Mouse (Mus musculus) mouse embryonic stem cell (cell line): ENCODE results near the gene Slco1a6.
"Not testable (repeated sequence)": the region's sequence is repeated elsewhere in the genome, so short reads cannot be mapped to it uniquely, and the experiment has no call there.

ENCODE experiments used
- in situ Hi-C, 2 experiments: fragments of 300-500 bp; cut with MboI; formaldehyde crosslinking; loops; 1 replicate in 1 of 2; 3 replicates in 1 of 2; pipeline ENCODE4 v1.14.3; 2019 to 2020; ENCODE audit warnings: low sequenced_read_pairs in 2 of 2, low pct_unique_long_range_greater_than_20kb in 1 of 2, mixed read lengths in 1 of 2; ENCODE audit not compliant: unreplicated experiment in 1 of 2

Gene Slco1a6

GRCm38 (mm10) chr6:142208421-142208820 lies at the start of gene Slco1a6:
Gene Slco1a6, minus strand, starts transcription at chr6:142208521.
- in situ Hi-C loops: no loop called here

- in situ Hi-C loops: not testable (repeated sequence)
Measured at GRCm38 (mm10) chr6:142250738-142251307, 42.5 kb upstream of the Slco1a6 start.

GRCm38 (mm10) chr6:142245065-142245464 lies 36.7 kb upstream of the Slco1a6 start:
- in situ Hi-C loops: no loop called here

- in situ Hi-C loops: no loop called here
Measured at GRCm38 (mm10) chr6:142239468-142239867, 31.1 kb upstream of the Slco1a6 start.

- in situ Hi-C loops: no loop called here
Measured at GRCm38 (mm10) chr6:142220138-142220537, 11.8 kb upstream of the Slco1a6 start.

GRCm38 (mm10) chr6:142211821-142212220 lies 3.5 kb upstream of the Slco1a6 start:
- in situ Hi-C loops: no loop called here

- in situ Hi-C loops: no loop called here
Measured at GRCm38 (mm10) chr6:142209749-142210148, 1.4 kb upstream of the Slco1a6 start.

- in situ Hi-C loops: no loop called here
Measured at GRCm38 (mm10) chr6:142200524-142200923, 7.8 kb downstream of the Slco1a6 start.

- in situ Hi-C loops: no loop called here
Measured at GRCm38 (mm10) chr6:142194245-142194644, 14.1 kb downstream of the Slco1a6 start.

- in situ Hi-C loops: no loop called here
Measured at GRCm38 (mm10) chr6:142191962-142192361, 16.4 kb downstream of the Slco1a6 start.

GRCm38 (mm10) chr6:142187426-142187825 lies 20.9 kb downstream of the Slco1a6 start:
- in situ Hi-C loops: no loop called here

GRCm38 (mm10) chr6:142185868-142186415 lies 22.4 kb downstream of the Slco1a6 start:
- in situ Hi-C loops: no loop called here

- in situ Hi-C loops: no loop called here
Measured at GRCm38 (mm10) chr6:142163406-142163805, 44.9 kb downstream of the Slco1a6 start.

- in situ Hi-C loops: no loop called here
Measured at GRCm38 (mm10) chr6:142161171-142161570, 47.1 kb downstream of the Slco1a6 start.

- in situ Hi-C loops: not testable (repeated sequence)
Measured at GRCm38 (mm10) chr6:142154081-142154480, 54.2 kb downstream of the Slco1a6 start.

- in situ Hi-C loops: no loop called here
Measured at GRCm38 (mm10) chr6:142148371-142148770, 60.0 kb downstream of the Slco1a6 start.

GRCm38 (mm10) chr6:142111667-142112305 lies 96.5 kb downstream of the Slco1a6 start:
- in situ Hi-C loops: no loop called here

- in situ Hi-C loops: no loop called here
Measured at GRCm38 (mm10) chr6:142091126-142091525, 117.2 kb downstream of the Slco1a6 start.

- in situ Hi-C loops: not testable (repeated sequence)
Measured at GRCm38 (mm10) chr6:142058281-142058680, 150.0 kb downstream of the Slco1a6 start.

- in situ Hi-C loops: loop anchor here in 1 of 2 experiments (25.0 kb wide), 1 partner anchor 560 kb away; no protein-coding TSS in a partner anchor
Measured at GRCm38 (mm10) chr6:142047689-142048088, 160.6 kb downstream of the Slco1a6 start.
